Mouse (Mus musculus) heart, postnatal 10 days (tissue): ENCODE measurements around the gene Notch2. TPM values are rescaled to one million over a fixed set of nuclear protein-coding genes. Genes with fewer than 3 reads are reported as not detected.
"Not testable (repeated sequence)": the region's sequence is repeated elsewhere in the genome, so short reads cannot be mapped to it uniquely, and the experiment has no call there.

Source experiments
- DNase-seq, 2 experiments: peaks; one replicate each; pipeline ENCODE4 v3.0.0; 2021
- intact Hi-C: fragments of 180-260 bp; cut with DNase I; formaldehyde crosslinking; loops from one replicate; pipeline ENCODE4 v1.15.1; 2025
- total RNA-seq, 2 experiments: library from RNA; stranded (reverse); gene quantifications; 2 replicates each; pipeline ENCODE4 v1.2.3; 2021

Gene Notch2
- total RNA-seq, 2 experiments from 2014 or later = 28.2 to 31.0 TPM

- intact Hi-C loops, DNase-seq: not testable (repeated sequence)
These were observed 118.8 kb downstream of the Notch2 start for GRCm38 (mm10) chr3:98132140-98132539.

DNA sequence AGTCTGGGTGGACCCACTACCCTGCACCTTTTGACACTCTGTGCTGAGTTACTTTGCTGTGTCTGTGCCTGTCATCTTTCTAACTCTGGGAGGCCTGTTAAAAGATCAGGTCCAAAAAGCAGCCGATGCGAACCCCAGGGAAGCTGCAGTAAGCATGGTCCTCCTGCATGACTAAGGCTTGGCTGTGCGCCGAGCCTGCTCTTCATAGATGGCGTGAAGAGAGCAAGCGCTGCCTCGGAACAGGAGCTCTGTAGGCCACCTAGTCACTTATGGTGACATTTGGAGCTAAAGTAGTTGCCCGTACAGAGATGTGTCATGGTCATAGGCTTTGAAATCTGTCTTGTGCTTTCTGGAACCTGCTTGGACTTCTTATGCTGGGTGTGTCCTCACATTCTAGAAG lies 119.3 kb downstream of the Notch2 start:
- DNase-seq = no peak
- intact Hi-C loops = no loop called here

DNA sequence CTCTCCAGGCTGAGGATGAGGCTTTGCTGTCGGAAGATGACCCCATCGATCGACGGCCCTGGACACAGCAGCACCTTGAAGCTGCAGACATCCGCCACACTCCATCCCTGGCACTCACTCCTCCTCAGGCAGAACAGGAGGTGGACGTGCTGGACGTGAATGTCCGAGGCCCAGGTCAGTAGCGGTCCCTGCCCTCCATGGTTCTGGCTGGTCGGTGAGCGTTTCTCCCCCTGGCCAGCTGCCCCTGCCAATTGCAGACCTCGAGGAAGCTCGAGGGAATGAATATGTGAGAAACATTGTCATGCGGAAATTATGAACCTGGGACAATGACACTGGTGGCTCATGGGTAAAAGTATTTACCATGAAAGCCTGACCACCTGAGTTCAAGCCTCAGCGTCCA lies 128.1 kb downstream of the Notch2 start:
- intact Hi-C loops = no loop called here
- DNase-seq = no peak

DNA sequence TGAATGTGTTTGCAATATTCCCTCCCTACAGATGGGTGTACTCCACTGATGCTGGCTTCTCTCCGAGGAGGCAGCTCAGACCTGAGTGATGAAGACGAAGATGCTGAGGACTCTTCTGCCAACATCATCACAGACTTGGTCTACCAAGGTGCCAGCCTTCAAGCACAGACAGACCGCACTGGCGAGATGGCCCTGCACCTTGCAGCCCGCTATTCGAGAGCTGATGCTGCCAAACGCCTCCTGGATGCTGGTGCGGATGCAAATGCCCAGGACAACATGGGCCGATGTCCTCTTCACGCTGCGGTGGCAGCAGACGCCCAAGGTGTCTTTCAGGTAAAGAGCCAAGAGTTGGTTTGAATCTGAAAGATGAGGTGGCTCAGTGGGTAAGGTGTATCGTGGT lies 129.5 kb downstream of the Notch2 start:
- intact Hi-C loops = no loop called here

GRCm38 (mm10) chr3:98145204-98145603 lies 131.9 kb downstream of the Notch2 start:
- DNase-seq = no peak
- intact Hi-C loops = no loop called here

More for the DNA sequence above, 129.5 kb downstream of the Notch2 start:
- no peak for DNase-seq

DNA sequence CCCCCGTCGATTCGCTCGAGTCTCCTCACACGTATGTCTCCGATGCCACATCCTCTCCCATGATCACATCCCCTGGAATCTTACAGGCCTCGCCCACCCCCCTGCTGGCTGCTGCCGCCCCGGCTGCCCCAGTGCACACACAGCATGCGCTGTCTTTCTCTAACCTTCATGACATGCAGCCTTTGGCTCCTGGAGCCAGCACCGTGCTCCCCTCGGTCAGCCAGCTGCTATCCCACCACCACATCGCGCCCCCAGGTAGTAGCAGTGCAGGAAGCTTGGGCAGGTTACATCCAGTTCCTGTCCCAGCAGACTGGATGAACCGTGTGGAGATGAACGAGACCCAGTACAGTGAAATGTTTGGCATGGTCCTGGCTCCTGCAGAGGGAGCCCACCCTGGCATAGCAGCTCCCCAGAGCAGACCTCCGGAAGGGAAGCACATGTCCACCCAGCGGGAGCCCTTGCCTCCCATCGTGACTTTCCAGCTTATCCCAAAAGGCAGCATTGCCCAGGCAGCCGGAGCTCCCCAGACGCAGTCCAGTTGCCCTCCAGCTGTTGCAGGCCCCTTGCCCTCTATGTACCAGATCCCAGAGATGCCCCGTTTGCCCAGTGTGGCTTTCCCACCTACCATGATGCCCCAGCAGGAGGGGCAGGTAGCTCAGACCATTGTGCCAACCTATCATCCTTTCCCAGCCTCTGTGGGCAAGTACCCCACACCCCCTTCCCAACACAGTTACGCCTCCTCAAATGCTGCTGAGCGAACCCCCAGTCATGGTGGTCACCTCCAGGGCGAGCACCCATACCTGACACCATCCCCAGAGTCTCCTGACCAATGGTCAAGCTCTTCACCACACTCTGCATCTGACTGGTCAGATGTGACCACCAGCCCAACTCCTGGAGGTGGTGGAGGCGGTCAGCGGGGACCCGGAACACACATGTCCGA lies 133.4 kb downstream of the Notch2 start:
- intact Hi-C loops = no loop called here
- no peak for DNase-seq

- DNase-seq = no peak
- intact Hi-C loops = no loop called here
These were observed 134.4 kb downstream of the Notch2 start for GRCm38 (mm10) chr3:98147706-98148105.

DNA sequence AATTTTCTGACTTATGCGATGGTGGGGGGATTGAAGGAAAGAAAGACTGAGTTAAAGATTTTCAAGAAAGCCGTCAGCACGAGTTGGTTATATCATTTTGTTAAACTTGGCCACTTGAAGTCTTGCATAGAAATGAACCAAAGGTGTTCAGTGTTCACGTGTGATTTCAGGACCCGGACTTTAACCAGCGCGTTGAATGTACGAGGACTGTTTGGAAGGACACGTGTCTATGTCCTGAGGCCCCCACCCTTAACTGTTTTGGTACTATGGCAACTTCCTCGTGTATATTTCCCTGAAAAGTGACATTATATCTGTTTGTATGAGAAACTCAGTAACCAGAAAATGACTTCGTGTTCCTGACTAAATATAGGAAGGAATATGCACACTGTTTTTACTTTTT lies 136.6 kb downstream of the Notch2 start:
- no peak for DNase-seq
- intact Hi-C loops = no loop called here

DNA sequence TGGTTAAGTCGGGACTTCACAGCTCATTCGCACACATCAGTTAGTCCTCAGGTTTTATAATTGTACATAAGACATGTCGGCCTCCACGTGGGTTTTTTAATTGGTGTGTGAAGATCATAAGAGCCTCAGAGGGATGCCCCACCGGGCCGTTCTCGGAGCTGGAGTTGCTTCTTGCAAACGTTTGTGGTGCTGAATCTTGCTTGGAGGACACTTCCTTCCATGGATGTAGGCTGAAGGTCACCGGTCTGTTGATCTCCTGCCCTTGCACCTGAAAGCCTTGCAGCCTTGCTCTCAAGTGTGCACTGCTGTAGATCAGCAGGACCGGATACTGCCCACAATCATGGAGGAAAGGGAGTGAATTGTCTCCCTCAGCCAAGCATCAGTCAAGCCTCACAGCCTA lies 137.7 kb downstream of the Notch2 start:
- intact Hi-C loops = no loop called here

DNA sequence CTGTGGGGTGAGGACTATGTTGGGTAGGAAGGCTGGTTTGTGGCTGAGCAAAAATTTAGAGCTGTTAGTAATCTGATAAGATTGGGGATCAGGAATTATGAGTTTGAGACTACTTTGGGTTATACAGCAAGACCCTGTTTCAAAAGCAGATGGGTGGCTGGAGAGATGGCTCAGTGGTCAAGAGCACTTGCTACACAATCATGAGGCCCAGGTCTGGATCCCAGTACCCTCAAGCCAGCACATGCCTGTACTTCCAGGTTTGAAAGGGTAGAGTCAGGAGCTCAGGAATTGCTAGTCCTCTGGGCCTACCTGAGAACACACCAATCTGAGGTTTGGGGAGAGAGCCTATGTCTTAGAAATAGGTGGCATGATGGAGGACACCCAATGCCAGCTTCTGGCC lies 140.1 kb downstream of the Notch2 start:
- intact Hi-C loops = no loop called here
- no peak for DNase-seq

More for the DNA sequence above, 137.7 kb downstream of the Notch2 start:
- no peak for DNase-seq

DNA sequence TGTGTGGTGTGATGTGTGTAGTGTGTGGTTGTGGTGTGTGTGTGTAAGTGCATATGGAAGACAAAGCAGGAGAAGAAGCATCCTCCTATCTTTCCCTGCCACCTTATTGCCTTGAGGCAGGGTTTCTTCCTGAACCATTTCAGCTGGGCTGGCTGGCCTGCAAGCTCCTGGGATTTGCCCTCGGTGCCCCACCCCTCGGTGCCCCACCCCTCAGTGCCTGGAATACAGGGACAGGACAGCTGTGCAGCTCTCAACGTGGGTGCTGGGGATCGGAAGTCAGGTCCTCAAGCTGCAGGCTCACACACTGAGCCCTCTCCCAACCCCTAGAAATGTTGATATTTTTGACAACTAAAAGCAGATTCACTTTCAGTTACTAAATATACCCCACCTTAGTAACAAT lies 142.8 kb downstream of the Notch2 start:
- intact Hi-C loops = no loop called here
- DNase-seq = no peak

DNA sequence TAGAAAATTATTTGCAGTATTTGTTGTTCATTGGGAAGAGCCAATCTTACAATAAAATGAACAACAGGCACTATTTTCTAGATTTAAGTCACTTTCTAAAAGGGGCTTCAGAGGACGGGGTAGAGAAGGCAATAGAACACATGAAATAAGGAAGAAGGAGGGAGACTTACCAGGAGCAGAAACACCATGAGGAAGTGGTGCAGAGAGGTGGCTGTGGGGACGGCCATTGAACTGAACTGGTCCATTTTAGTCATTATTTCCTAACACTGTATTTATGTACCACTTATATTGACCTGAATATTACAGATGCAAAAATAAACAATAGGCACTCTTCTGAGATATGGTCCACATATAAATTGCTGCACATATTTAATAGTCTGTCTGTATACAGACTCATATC lies 143.7 kb downstream of the Notch2 start:
- intact Hi-C loops = no loop called here
- no peak for DNase-seq

DNA sequence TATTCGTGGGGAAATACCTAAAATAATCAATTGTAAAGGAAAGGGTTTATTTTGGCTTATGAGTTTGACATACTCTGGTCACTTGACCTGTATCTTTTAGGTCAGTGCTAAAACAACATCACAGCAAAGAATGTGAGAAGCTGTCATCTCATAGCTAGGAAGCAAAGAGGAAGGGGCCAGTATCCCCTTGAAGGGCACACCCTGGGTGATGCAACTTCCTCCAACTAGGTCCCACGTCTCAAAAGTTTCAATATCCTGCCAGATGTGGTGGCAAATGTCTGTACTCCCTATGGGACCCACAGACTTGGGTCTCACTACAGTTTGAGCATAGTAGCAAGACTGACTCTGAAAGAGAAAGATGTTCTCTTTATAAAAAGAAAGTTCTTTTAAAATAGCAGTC lies 144.3 kb downstream of the Notch2 start:
- no peak for DNase-seq
- intact Hi-C loops = no loop called here

- intact Hi-C loops = no loop called here
- no peak for DNase-seq
These were observed 145.3 kb downstream of the Notch2 start for GRCm38 (mm10) chr3:98158646-98159045.

GRCm38 (mm10) chr3:98159289-98159688 lies 146.0 kb downstream of the Notch2 start:
- intact Hi-C loops = no loop called here
- DNase-seq = no peak

DNA sequence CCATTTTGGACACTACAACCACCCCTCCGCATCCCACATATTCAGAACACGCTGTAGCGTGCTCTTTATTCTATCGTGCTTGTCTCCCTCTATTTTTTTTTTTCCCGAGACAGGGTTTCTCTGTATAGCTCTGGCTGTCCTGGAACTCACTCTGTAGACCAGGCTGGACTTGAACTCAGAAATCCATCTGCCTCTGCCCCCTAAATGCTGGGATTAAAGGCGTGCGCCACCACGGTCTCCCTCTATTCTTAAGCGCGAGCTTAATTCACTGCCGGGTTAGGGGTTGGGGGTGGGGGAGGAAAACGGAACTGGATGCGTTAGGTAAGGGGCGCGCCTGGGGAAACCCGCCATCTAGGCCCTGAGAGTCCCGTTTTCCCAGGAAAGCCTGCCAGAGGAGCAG lies 147.0 kb downstream of the Notch2 start, which contains the start of gene Adam30:
Adam30 (plus strand) TSS at position 301 of the 400 bp plus-strand sequence.
- intact Hi-C loops = no loop called here

DNA sequence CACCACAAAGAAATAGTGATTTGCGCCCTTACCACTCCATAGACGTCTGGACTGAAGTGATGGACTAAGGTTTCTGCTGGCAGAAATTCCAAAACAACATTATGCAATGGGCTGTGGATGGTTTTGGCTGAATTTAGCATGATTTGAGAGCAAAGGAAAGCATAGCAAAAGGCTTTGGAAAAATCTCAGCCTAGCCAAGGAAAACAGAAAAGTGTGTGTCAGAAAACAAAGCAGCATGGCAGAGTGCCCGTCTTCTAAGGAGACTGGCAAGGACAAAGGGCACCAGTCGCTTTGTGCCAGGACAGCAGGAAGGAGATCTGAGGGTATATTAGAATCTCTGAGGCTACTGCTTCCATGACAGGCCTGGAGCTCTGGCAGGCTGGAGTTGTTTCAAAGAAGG lies 165.0 kb downstream of the Notch2 start:
- intact Hi-C loops = no loop called here
- DNase-seq = peak; percentile 34 to 38

More for the DNA sequence above, 147.0 kb downstream of the Notch2 start, which contains the start of gene Adam30:
- DNase-seq = no peak

- peak; percentile 46 to 64 for DNase-seq
- intact Hi-C loops = loop anchor here (2.0 to 5.0 kb wide), 2 partner anchors 44 to 131 kb away; no protein-coding TSS in a partner anchor
These were observed 167.5 kb downstream of the Notch2 start for GRCm38 (mm10) chr3:98180805-98181204.

GRCm38 (mm10) chr3:98185163-98185714 lies 171.9 kb downstream of the Notch2 start:
- DNase-seq = no peak
- intact Hi-C loops = no loop called here

- DNase-seq = no peak
- intact Hi-C loops = no loop called here
These were observed 174.4 kb downstream of the Notch2 start for GRCm38 (mm10) chr3:98187777-98188176.

- intact Hi-C loops = no loop called here
- no peak for DNase-seq
These were observed 184.6 kb downstream of the Notch2 start for GRCm38 (mm10) chr3:98197711-98198532.
